ENCODE assay signal across 31 mouse cellular contexts in the genomic region with DNA sequence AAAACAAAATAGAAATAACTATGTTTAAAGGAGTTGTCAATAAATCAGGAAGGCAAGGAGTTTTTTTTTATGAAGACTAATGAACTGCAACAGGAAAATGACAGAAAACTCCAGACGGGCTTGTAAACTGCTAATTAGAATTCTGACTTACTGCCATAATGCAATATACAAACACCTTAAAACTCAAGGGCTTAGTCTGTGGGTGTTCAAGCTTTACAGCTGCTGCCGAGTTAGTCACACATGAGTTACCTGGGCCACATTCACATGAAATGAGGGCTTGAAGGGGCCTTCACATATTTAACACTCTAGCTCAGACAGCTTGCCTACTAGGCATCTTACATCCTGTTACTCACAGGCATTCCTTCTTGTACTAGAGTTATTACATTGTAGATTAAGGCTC.
DNase-seq lines count a peak whose midpoint lies in the region; ATAC-seq and TF ChIP-seq lines count a peak whose summit lies in the region.
"Had no signal": no experiment of that assay in that cellular context is flagged by ENCODE, and none has a peak within 500 bp of the region (broad histone marks: within the 10 kb centered on the region; RNA-seq: fewer than 3 reads in every experiment).

No protein-coding gene starts in this region.

- H3K9me3 ChIP-seq in kidney, postnatal 0 days (replicated peaks; ENCODE audit: low read length) = no peaks in the 10 kb centered on the region
- H3K9me3 ChIP-seq in neural tube, embryonic 14.5 days (ENCODE audit: control insufficient read depth, low read length) = no peaks in the 10 kb centered on the region
- H3K9me3 ChIP-seq: embryonic facial prominence, embryonic 10.5 days; embryonic facial prominence, embryonic 15.5 days; heart, embryonic 13.5 days; kidney, embryonic 15.5 days; lung, embryonic 15.5 days; midbrain, embryonic 12.5 days had no signal

- H3K4me3 ChIP-seq in kidney, postnatal 0 days (replicated peaks; ENCODE audit: low read depth, low read length) = no peak overlapping the region
- no peak overlapping the region for H3K4me3 ChIP-seq in neural tube, embryonic 14.5 days (ENCODE audit: low read depth, low read length)
- H3K4me3 ChIP-seq: embryonic facial prominence, embryonic 10.5 days; embryonic facial prominence, embryonic 15.5 days; heart, embryonic 13.5 days; kidney, embryonic 15.5 days; layer of hippocampus, adult 2 months; left cerebral cortex, adult 2 months; lung, embryonic 15.5 days; midbrain, embryonic 12.5 days had no signal

- peak; percentile 2 for DNase-seq in embryo, embryonic 10.5 days (ENCODE audit: low spot score)
- no peak for DNase-seq in embryo, embryonic 11 days
- DNase-seq in kidney, postnatal 0 days (ENCODE audit: low spot score) = peak; percentile 5
- DNase-seq in kidney, adult 9 months = no peak
- DNase-seq in neural tube, embryonic 10.5 days (ENCODE audit: extremely low spot score, low spot score) = no peak
- DNase-seq in urinary bladder, postnatal 25 days (ENCODE audit: low spot score) = no peak
- DNase-seq: adrenal gland, postnatal 10 days; cerebellum, adult 11 months; cerebellum, adult 9-10 months; gastrocnemius, postnatal 10 days; heart, postnatal 10 days; kidney, adult 11 months; kidney, postnatal 36 days; right cerebral cortex, postnatal 4 days; thymus, adult 2 months; thymus, postnatal 36 days had no signal

- H3K9ac ChIP-seq in kidney, postnatal 0 days (ENCODE audit: low read depth, low read length) = no peak overlapping the region
- H3K9ac ChIP-seq in neural tube, embryonic 14.5 days (replicated peaks; ENCODE audit: low read depth, low read length) = no peak overlapping the region
- H3K9ac ChIP-seq: embryonic facial prominence, embryonic 15.5 days; heart, embryonic 13.5 days; kidney, embryonic 15.5 days; lung, embryonic 15.5 days; midbrain, embryonic 12.5 days had no signal

- no peak overlapping the region for H3K27ac ChIP-seq in kidney, postnatal 0 days
- no peak overlapping the region for H3K27ac ChIP-seq in neural tube, embryonic 14.5 days (ENCODE audit: low read depth, low read length)
- H3K27ac ChIP-seq: embryonic facial prominence, embryonic 10.5 days; embryonic facial prominence, embryonic 15.5 days; heart, embryonic 13.5 days; kidney, embryonic 15.5 days; layer of hippocampus, adult 2 months; left cerebral cortex, adult 2 months; lung, embryonic 15.5 days; midbrain, embryonic 12.5 days; stomach, postnatal 0 days had no signal

- no peaks in the 10 kb centered on the region for H3K4me1 ChIP-seq in kidney, postnatal 0 days (replicated peaks; ENCODE audit: insufficient read depth, low read length)
- H3K4me1 ChIP-seq in neural tube, embryonic 14.5 days (ENCODE audit: control insufficient read depth, insufficient read depth, low read length) = no peaks in the 10 kb centered on the region
- H3K4me1 ChIP-seq: embryonic facial prominence, embryonic 10.5 days; embryonic facial prominence, embryonic 15.5 days; heart, embryonic 13.5 days; kidney, embryonic 15.5 days; lung, embryonic 15.5 days; midbrain, embryonic 12.5 days had no signal

- H3K36me3 ChIP-seq in kidney, postnatal 0 days (ENCODE audit: insufficient read depth, low read length) = no peaks in the 10 kb centered on the region
- no peaks in the 10 kb centered on the region for H3K36me3 ChIP-seq in neural tube, embryonic 14.5 days (ENCODE audit: control insufficient read depth, insufficient read depth, low read length)
- H3K36me3 ChIP-seq: embryonic facial prominence, embryonic 10.5 days; embryonic facial prominence, embryonic 15.5 days; G1E; heart, embryonic 13.5 days; kidney, embryonic 15.5 days; lung, embryonic 15.5 days; midbrain, embryonic 12.5 days had no signal

- 27% methylated on average over 2 of the region's 2 CpGs for whole genome bisulfite sequencing in kidney, postnatal 0 days
- 52% methylated on average over 2 of the region's 2 CpGs for WGBS in neural tube, embryonic 14.5 days

- H3K27me3 ChIP-seq in kidney, postnatal 0 days (ENCODE audit: insufficient read depth, low read length) = no peaks in the 10 kb centered on the region
- H3K27me3 ChIP-seq in neural tube, embryonic 14.5 days (ENCODE audit: control insufficient read depth, insufficient read depth, low read length) = no peaks in the 10 kb centered on the region
- H3K27me3 ChIP-seq: embryonic facial prominence, embryonic 15.5 days; heart, embryonic 13.5 days; kidney, embryonic 15.5 days; lung, embryonic 15.5 days; midbrain, embryonic 12.5 days; Patski had no signal

- no peak for ATAC-seq in kidney, postnatal 0 days (replicated peaks; ENCODE audit: low FRiP score, low read depth)
- peak; percentile 51; the same call in 1 of the 2 replicates for ATAC-seq in neural tube, embryonic 14.5 days (ENCODE audit: low read depth)
- ATAC-seq: forebrain, embryonic 16.5 days; inflammation-experienced regulatory T-cells, adult 6 months; Patski had no signal

- H3K4me2 ChIP-seq in kidney, postnatal 0 days (ENCODE audit: low read length) = no peak overlapping the region
- H3K4me2 ChIP-seq in neural tube, embryonic 14.5 days (ENCODE audit: low read depth, low read length) = no peak overlapping the region
- H3K4me2 ChIP-seq: embryonic facial prominence, embryonic 15.5 days; heart, embryonic 13.5 days; kidney, embryonic 15.5 days; liver, embryonic 11.5 days; lung, embryonic 15.5 days; midbrain, embryonic 12.5 days had no signal

- no peak for TF ChIP-seq CTCF in kidney, postnatal 0 days (IDR thresholded peaks at IDR 0.05; ENCODE audit: low read depth)

Comparison
In these comparisons a context has a peak if more than half of its experiments do, and no peak if none do; other contexts are left out.
1. DNase-seq: peak in embryo, embryonic 10.5 days (single experiment) and kidney, postnatal 0 days (single experiment); none in embryo, embryonic 11 days (single experiment), kidney, adult 9 months (single experiment), neural tube, embryonic 10.5 days (single experiment) and urinary bladder, postnatal 25 days (single experiment).